Mouse (Mus musculus) kidney, adult 2 months (tissue): ENCODE measurements around the gene Atf7ip.

Experiments
- CTCF ChIP-seq: fragments of 200-500 bp; conservative IDR thresholded peaks from 2 replicates; pipeline ENCODE4 v1.5.1; 2011; ENCODE audit warnings: low read depth, mild to moderate bottlenecking, control low read depth, low read length, moderate library complexity, mixed read lengths; ENCODE audit not compliant: insufficient read depth, insufficient read length
- POLR2A ChIP-seq: fragments of 200-500 bp; IDR thresholded peaks from one replicate; pipeline ENCODE4 v1.6.1; 2011; ENCODE audit warnings: low read depth, low read length, control low read depth

DNA sequence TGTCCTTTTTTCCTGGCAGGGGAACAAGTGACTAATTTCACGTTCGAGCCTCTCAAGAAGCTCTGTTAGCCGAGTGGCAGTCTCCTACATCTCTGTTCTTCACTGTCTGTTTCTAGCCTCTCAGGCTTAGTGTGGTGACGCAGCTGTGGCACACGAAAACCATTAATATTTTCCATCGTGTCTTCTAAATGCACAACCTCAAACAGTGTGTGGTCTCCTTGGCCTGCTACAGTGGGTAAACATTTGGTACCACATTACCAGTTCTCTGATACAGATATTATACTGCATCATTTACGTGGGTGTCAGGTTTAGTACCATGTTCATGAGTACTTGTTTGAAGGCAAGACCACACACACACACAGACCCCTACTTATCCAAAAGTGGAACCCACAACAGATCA lies 12.5 kb upstream of the Atf7ip start:
- TF ChIP-seq CTCF (no peak), POLR2A (no peak)
